Mouse (Mus musculus) heart, embryonic 12.5 days (tissue): Measurements from ENCODE around the gene Riox2. TPM values are rescaled to one million over a fixed set of nuclear protein-coding genes. Genes with fewer than 3 reads are reported as not detected.
"Not testable (repeated sequence)": the region's sequence is repeated elsewhere in the genome, so short reads cannot be mapped to it uniquely, and the experiment has no call there.

Experiments
- ATAC-seq: fragments of 200-750 bp; cut with Nextera tagmentation; 2 replicates; pipeline ENCODE4 v1.8.0; 2017; ENCODE audit warnings: moderate TSS enrichment, moderate library complexity; ENCODE audit not compliant: insufficient number of reproducible peaks, low FRiP score
- H3K27ac ChIP-seq: fragments of 300-500 bp; sonication (generic); 2 replicates; pipeline ENCODE4 v1.5.1; 2016; ENCODE audit warnings: mild to moderate bottlenecking, moderate library complexity; ENCODE audit not compliant: poor library complexity, severe bottlenecking
- H3K27me3 ChIP-seq: fragments of 300-500 bp; sonication (generic); replicated peaks from 2 replicates; pipeline ENCODE4 v1.6.1; 2016; ENCODE audit warnings: mild to moderate bottlenecking, moderate library complexity
- H3K36me3 ChIP-seq: fragments of 300-500 bp; sonication (generic); 2 replicates; pipeline ENCODE4 v1.6.1; 2016; ENCODE audit warnings: mild to moderate bottlenecking, moderate library complexity
- H3K4me1 ChIP-seq: fragments of 300-500 bp; sonication (generic); replicated peaks from 2 replicates; pipeline ENCODE4 v1.6.1; 2016; ENCODE audit warnings: mild to moderate bottlenecking
- H3K4me2 ChIP-seq: fragments of 300-500 bp; sonication (generic); 2 replicates; pipeline ENCODE4 v1.6.1; 2016; ENCODE audit warnings: mild to moderate bottlenecking, moderate library complexity
- H3K4me3 ChIP-seq: fragments of 300-500 bp; sonication (generic); 2 replicates; pipeline ENCODE4 v1.5.1; 2016; ENCODE audit warnings: mild to moderate bottlenecking
- H3K9ac ChIP-seq: fragments of 300-500 bp; sonication (generic); 2 replicates; pipeline ENCODE4 v1.6.1; 2016; ENCODE audit warnings: mild to moderate bottlenecking, moderate library complexity
- H3K9me3 ChIP-seq: fragments of 300-500 bp; sonication (generic); replicated peaks from 2 replicates; pipeline ENCODE4 v1.6.1; 2016; ENCODE audit warnings: mild to moderate bottlenecking, moderate library complexity
- WGBS: fragments of 180-500 bp; shearing (Covaris S2); methylation state at CpG from one replicate; pipeline ENCODE4 v1.1.7; 2016; 5-methylcytosine and 5-hydroxymethylcytosine counted together
- polyA plus RNA-seq: library from polyadenylated mRNA; unstranded; fragments of >200 nt; fragmentation: Nextera tagmentation; extraction: Ambion mirVana; gene quantifications from 2 replicates; pipeline ENCODE4 v1.2.1, GENCODE M21; 2016

Riox2 gene
- 27.9 and 28.3 TPM in 2 replicates for polyA plus RNA-seq

- ATAC-seq: peak; percentile 94
- Histone ChIP-seq H3K36me3 (peaks cover 13% of the 10 kb centered on the region), H3K4me1 (peaks cover 9% of the 10 kb centered on the region; the same call in 1 of the 2 replicates), H3K9ac (peak within 1 kb of the TSS; percentile 83), H3K27me3 (no peaks in the 10 kb centered on the region), H3K4me2 (peak within 1 kb of the TSS; percentile 69), H3K4me3 (peak within 1 kb of the TSS; percentile 86), H3K9me3 (no peaks in the 10 kb centered on the region), H3K27ac (peak within 1 kb of the TSS; percentile 56)
- 1% methylated on average over 56 of the region's 56 CpGs for WGBS
Observed at GRCm38 (mm10) chr16:59471637-59472278, at the start of gene Riox2. Gene Riox2, plus strand, starts transcription at chr16:59471775.

- 80% methylated on average over 7 of the region's 7 CpGs for WGBS
- Histone ChIP-seq H3K27ac (no peak overlapping the region), H3K27me3 (no peaks in the 10 kb centered on the region), H3K4me1 (no peaks in the 10 kb centered on the region), H3K4me3 (no peak overlapping the region), H3K9ac (no peak overlapping the region), H3K36me3 (no peaks in the 10 kb centered on the region), H3K9me3 (no peaks in the 10 kb centered on the region), H3K4me2 (no peak overlapping the region)
- ATAC-seq: no peak
Observed at GRCm38 (mm10) chr16:59427960-59428359, 43.6 kb upstream of the Riox2 start.

- Histone ChIP-seq H3K27me3 (no peaks in the 10 kb centered on the region), H3K4me2 (no peak overlapping the region), H3K27ac (no peak overlapping the region), H3K9me3 (no peaks in the 10 kb centered on the region), H3K9ac (no peak overlapping the region), H3K36me3 (no peaks in the 10 kb centered on the region), H3K4me1 (no peaks in the 10 kb centered on the region), H3K4me3 (no peak overlapping the region)
- 74% methylated on average over 11 of the region's 11 CpGs for WGBS
- no peak for ATAC-seq
Observed at GRCm38 (mm10) chr16:59433181-59433580, 38.4 kb upstream of the Riox2 start.

- H3K9ac ChIP-seq: no peak overlapping the region
- no peaks in the 10 kb centered on the region for H3K4me1 ChIP-seq
- H3K27ac ChIP-seq: no peak overlapping the region
- H3K4me2 ChIP-seq: no peak overlapping the region
- no peak overlapping the region for H3K4me3 ChIP-seq
- ATAC-seq: no peak
- H3K36me3 ChIP-seq: no peaks in the 10 kb centered on the region
- 88% methylated on average over 7 of the region's 7 CpGs for WGBS
- no peaks in the 10 kb centered on the region for H3K27me3 ChIP-seq
- no peaks in the 10 kb centered on the region for H3K9me3 ChIP-seq
Observed at GRCm38 (mm10) chr16:59444880-59445559, 26.6 kb upstream of the Riox2 start.

- H3K9ac ChIP-seq: no peak overlapping the region
- no peak for ATAC-seq
- H3K27ac ChIP-seq: no peak overlapping the region
- no peaks in the 10 kb centered on the region for H3K27me3 ChIP-seq
- H3K4me2 ChIP-seq: no peak overlapping the region
- no peaks in the 10 kb centered on the region for H3K9me3 ChIP-seq
- 62% methylated on average over 1 of the region's 1 CpGs for WGBS
- no peaks in the 10 kb centered on the region for H3K36me3 ChIP-seq
- no peak overlapping the region for H3K4me3 ChIP-seq
- H3K4me1 ChIP-seq: no peaks in the 10 kb centered on the region
Observed at GRCm38 (mm10) chr16:59448181-59448580, 23.4 kb upstream of the Riox2 start.

- H3K36me3 ChIP-seq: no peaks in the 10 kb centered on the region
- H3K9me3 ChIP-seq: no peaks in the 10 kb centered on the region
- H3K27ac ChIP-seq: no peak overlapping the region
- no peaks in the 10 kb centered on the region for H3K27me3 ChIP-seq
- H3K9ac ChIP-seq: no peak overlapping the region
- ATAC-seq: no peak
- no peak overlapping the region for H3K4me2 ChIP-seq
- no peak overlapping the region for H3K4me3 ChIP-seq
- H3K4me1 ChIP-seq: no peaks in the 10 kb centered on the region
Observed at GRCm38 (mm10) chr16:59449092-59449491, 22.5 kb upstream of the Riox2 start.

GRCm38 (mm10) chr16:59451813-59452212, 19.8 kb upstream of the Riox2 start:
- 81% methylated on average over 5 of the region's 5 CpGs for WGBS
- H3K4me2 ChIP-seq: no peak overlapping the region
- H3K27me3 ChIP-seq: no peaks in the 10 kb centered on the region
- H3K36me3 ChIP-seq: no peaks in the 10 kb centered on the region
- no peak overlapping the region for H3K4me3 ChIP-seq
- ATAC-seq: no peak
- no peak overlapping the region for H3K27ac ChIP-seq
- no peaks in the 10 kb centered on the region for H3K4me1 ChIP-seq
- H3K9ac ChIP-seq: no peak overlapping the region
- H3K9me3 ChIP-seq: no peaks in the 10 kb centered on the region

GRCm38 (mm10) chr16:59459259-59459861, 12.2 kb upstream of the Riox2 start:
- WGBS: 73% methylated on average over 5 of the region's 5 CpGs
- not testable (repeated sequence) for H3K9ac ChIP-seq, H3K4me1 ChIP-seq, H3K36me3 ChIP-seq, H3K27ac ChIP-seq, H3K4me3 ChIP-seq, ATAC-seq, H3K4me2 ChIP-seq, H3K27me3 ChIP-seq, H3K9me3 ChIP-seq

GRCm38 (mm10) chr16:59463567-59463966, 8.0 kb upstream of the Riox2 start:
- H3K9me3 ChIP-seq: peaks cover 7% of the 10 kb centered on the region; the same call in 1 of the 2 replicates
- H3K4me1 ChIP-seq: 0 out of 2 replicates have a peak, but pooled peaks cover 3% of the 10 kb centered on the region
- H3K4me3 ChIP-seq: no peak overlapping the region
- H3K27me3 ChIP-seq: no peaks in the 10 kb centered on the region
- no peak overlapping the region for H3K27ac ChIP-seq
- no peak overlapping the region for H3K9ac ChIP-seq
- WGBS: 72% methylated on average over 4 of the region's 4 CpGs
- H3K4me2 ChIP-seq: no peak overlapping the region
- H3K36me3 ChIP-seq: no peaks in the 10 kb centered on the region
- ATAC-seq: no peak

GRCm38 (mm10) chr16:59463973-59464372, 7.6 kb upstream of the Riox2 start:
- H3K9ac ChIP-seq: no peak overlapping the region
- H3K27me3 ChIP-seq: no peaks in the 10 kb centered on the region
- H3K9me3 ChIP-seq: peaks cover 7% of the 10 kb centered on the region; the same call in 1 of the 2 replicates
- no peaks in the 10 kb centered on the region for H3K36me3 ChIP-seq
- WGBS: 88% methylated on average over 6 of the region's 6 CpGs
- no peak overlapping the region for H3K27ac ChIP-seq
- ATAC-seq: no peak
- no peak overlapping the region for H3K4me2 ChIP-seq
- no peak overlapping the region for H3K4me3 ChIP-seq
- 0 out of 2 replicates have a peak, but pooled peaks cover 3% of the 10 kb centered on the region for H3K4me1 ChIP-seq

GRCm38 (mm10) chr16:59469846-59470245, 1.7 kb upstream of the Riox2 start:
- no peaks in the 10 kb centered on the region for H3K27me3 ChIP-seq
- H3K4me3 ChIP-seq: no peak overlapping the region
- ATAC-seq: no peak
- H3K27ac ChIP-seq: no peak overlapping the region
- H3K9ac ChIP-seq: no peak overlapping the region
- peaks cover 9% of the 10 kb centered on the region; the same call in 1 of the 2 replicates for H3K4me1 ChIP-seq
- H3K36me3 ChIP-seq: no peaks in the 10 kb centered on the region
- peaks cover 3% of the 10 kb centered on the region; the same call in 1 of the 2 replicates for H3K9me3 ChIP-seq
- H3K4me2 ChIP-seq: no peak overlapping the region
- 78% methylated on average over 1 of the region's 1 CpGs for WGBS
